Mouse (Mus musculus) adrenal gland, postnatal 25 days (tissue): ENCODE measurements around the gene Rrp15. TPM values are rescaled to one million over a fixed set of nuclear protein-coding genes. Genes with fewer than 3 reads are reported as not detected.

Experiments used
- DNase-seq: peaks from one replicate; pipeline ENCODE4 v3.0.0; 2021; ENCODE audit warnings: mixed read lengths
- total RNA-seq: library from RNA; stranded (reverse); gene quantifications from 2 replicates; pipeline ENCODE4 v1.2.3, GENCODE M21; 2021

Gene Rrp15
- total RNA-seq, 1 experiment from 2014 or later = 24.7 TPM

GRCm38 (mm10) chr1:186673166-186673565 is 76.0 kb downstream of the Rrp15 start:
- no peak for DNase-seq

Other genes starting within 250 kb of the Rrp15 start
- 1.5 and 2.3 TPM in 2 replicates for gene Tgfb2, start 43.4 kb downstream of the Rrp15 start, total RNA-seq
- gene D1Pas1, start 218.1 kb upstream of the Rrp15 start, total RNA-seq = not detected in 2 replicates